Mouse (Mus musculus): ENCODE results near the gene Alpl. TPM values are rescaled to one million over a fixed set of nuclear protein-coding genes. Genes with fewer than 3 reads are reported as not detected.

Alpl gene
- polyA plus RNA-seq, 1 experiment from 2014 or later: 2.9 TPM

DNA sequence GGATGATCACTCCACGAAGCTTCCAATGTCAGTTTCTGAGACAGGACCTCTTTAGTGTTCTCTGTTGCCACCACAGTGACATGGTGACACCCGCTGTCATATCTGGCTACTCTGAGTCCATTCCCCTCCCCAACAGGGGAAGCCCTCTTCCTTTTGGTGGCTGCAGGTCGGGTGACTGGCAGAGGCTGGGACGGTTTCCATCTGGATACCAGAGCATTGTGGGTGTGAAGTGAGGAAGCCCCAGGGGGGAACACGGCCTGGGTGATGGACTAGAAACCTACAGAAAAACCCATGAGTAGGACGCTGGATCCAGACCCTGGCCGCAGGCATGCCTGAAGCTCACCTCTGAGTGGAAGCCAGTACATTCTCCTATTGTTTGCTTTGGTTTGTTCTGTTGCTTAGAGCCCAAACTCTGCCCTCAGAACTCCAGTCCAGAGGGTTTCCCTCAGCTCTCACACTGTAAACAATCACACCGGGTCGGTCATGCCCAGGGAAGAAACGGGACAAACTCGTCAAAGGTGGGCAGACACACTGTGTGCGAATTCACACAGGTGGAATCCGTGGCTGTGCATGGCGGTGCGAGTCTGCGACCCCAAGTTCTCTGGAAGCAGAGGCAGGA, 23.6 kb downstream of the Alpl start:
- Histone ChIP-seq H3K9ac (ENCODE audit: low read length) (no peak overlapping the region), H3K4me1 (ENCODE audit: control insufficient read depth, insufficient read depth, low read length) (peaks cover 3% of the 10 kb centered on the region; the same call in 1 of the 2 replicates), H3K27me3 (ENCODE audit: control insufficient read depth, insufficient read depth, low read length) (no peaks in the 10 kb centered on the region), H3K4me2 (ENCODE audit: low read depth, severe bottlenecking) (no peak overlapping the region), H3K9me3 (ENCODE audit: control insufficient read depth, low read length) (no peaks in the 10 kb centered on the region), H3K36me3 (ENCODE audit: control insufficient read depth, insufficient read depth, low read length) (no peaks in the 10 kb centered on the region), H3K27ac (replicated peaks; ENCODE audit: low read depth, low read length) (no peak overlapping the region), H3K4me3 (ENCODE audit: low read depth, low read length) (no peak overlapping the region)
- 85% methylated on average over 16 of the region's 16 CpGs for WGBS
- ATAC-seq (ENCODE audit: insufficient number of reproducible peaks, low FRiP score, low TSS enrichment, low read depth) (no peak), DNase-seq (ENCODE audit: low spot score) (no peak)

DNA sequence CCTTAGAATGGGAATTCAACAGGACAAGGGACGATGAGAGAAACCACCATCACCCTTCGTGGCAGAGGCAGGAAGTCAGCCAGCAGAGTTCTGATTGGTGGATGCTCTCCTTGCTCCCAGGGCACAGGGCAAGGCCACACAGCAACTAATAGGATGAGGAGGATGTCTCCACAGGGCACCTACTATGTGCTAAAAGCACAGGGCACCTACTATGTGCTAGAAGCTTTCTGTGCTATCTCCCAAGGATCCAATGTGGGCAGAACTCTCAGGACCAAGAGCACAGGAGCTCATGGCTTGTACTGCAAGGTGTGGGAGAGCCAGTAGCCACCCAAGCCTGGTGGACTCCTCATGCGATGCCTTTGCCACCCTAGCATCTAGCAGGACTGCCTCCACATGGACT, 24.4 kb downstream of the Alpl start:
- H3K36me3 ChIP-seq (ENCODE audit: control insufficient read depth, insufficient read depth, low read length): no peaks in the 10 kb centered on the region
- no peaks in the 10 kb centered on the region for H3K9me3 ChIP-seq (ENCODE audit: control insufficient read depth, low read length)
- H3K4me2 ChIP-seq (ENCODE audit: low read depth, severe bottlenecking): no peak overlapping the region
- H3K27ac ChIP-seq (replicated peaks; ENCODE audit: low read depth, low read length): no peak overlapping the region
- H3K9ac ChIP-seq (ENCODE audit: low read length): no peak overlapping the region
- no peaks in the 10 kb centered on the region for H3K27me3 ChIP-seq (ENCODE audit: control insufficient read depth, insufficient read depth, low read length)
- no peak overlapping the region for H3K4me3 ChIP-seq (ENCODE audit: low read depth, low read length)
- WGBS: 75% methylated on average over 3 of the region's 3 CpGs
- ATAC-seq (ENCODE audit: insufficient number of reproducible peaks, low FRiP score, low TSS enrichment, low read depth) (no peak), DNase-seq (ENCODE audit: low spot score) (no peak)
- H3K4me1 ChIP-seq (ENCODE audit: control insufficient read depth, insufficient read depth, low read length): peaks cover 3% of the 10 kb centered on the region; the same call in 1 of the 2 replicates

DNA sequence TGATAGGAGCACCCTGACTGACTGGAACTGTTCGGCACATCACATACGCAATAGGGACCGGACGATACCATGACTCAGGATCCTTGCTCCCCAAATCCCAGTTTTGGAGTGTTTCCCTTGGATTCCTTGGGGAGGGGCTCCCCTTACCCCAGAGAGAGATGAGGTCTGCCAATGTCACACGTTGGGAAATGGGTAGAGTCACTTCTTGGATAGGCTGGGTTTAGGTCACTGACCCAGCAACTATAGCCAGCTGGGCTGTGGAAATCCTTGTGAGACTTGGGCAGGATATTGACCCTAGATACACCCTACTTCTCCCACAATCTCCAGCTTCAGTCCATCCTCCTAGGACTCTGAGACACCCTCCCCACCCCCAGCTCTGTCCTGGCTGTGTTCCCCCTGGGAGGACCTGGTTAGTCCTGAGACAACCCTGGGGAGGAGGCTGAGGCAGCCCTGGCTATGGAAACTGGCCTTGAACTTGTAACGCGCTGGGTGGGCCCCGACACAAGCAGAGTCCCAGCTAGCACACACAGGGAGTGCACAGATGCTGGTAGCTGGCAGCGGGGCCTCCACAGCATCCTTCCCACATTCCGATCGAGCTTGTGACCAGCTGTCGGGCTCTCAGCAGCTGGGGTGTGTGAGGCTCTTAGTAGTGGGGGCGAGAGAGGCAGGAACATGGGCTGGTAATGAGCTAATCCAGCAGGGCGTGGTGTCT, 25.1 kb downstream of the Alpl start:
- ATAC-seq (ENCODE audit: insufficient number of reproducible peaks, low FRiP score, low TSS enrichment, low read depth): no peak
- H3K4me2 ChIP-seq (ENCODE audit: low read depth, severe bottlenecking): no peak overlapping the region
- H3K9ac ChIP-seq (ENCODE audit: low read length): no peak overlapping the region
- no peak overlapping the region for H3K27ac ChIP-seq (replicated peaks; ENCODE audit: low read depth, low read length)
- no peaks in the 10 kb centered on the region for H3K9me3 ChIP-seq (ENCODE audit: control insufficient read depth, low read length)
- no peak for DNase-seq (ENCODE audit: low spot score)
- H3K36me3 ChIP-seq (ENCODE audit: control insufficient read depth, insufficient read depth, low read length): no peaks in the 10 kb centered on the region
- H3K27me3 ChIP-seq (ENCODE audit: control insufficient read depth, insufficient read depth, low read length): no peaks in the 10 kb centered on the region
- peaks cover 3% of the 10 kb centered on the region for H3K4me1 ChIP-seq (ENCODE audit: control insufficient read depth, insufficient read depth, low read length)
- 72% methylated on average over 14 of the region's 14 CpGs for WGBS
- no peak overlapping the region for H3K4me3 ChIP-seq (ENCODE audit: low read depth, low read length)

DNA sequence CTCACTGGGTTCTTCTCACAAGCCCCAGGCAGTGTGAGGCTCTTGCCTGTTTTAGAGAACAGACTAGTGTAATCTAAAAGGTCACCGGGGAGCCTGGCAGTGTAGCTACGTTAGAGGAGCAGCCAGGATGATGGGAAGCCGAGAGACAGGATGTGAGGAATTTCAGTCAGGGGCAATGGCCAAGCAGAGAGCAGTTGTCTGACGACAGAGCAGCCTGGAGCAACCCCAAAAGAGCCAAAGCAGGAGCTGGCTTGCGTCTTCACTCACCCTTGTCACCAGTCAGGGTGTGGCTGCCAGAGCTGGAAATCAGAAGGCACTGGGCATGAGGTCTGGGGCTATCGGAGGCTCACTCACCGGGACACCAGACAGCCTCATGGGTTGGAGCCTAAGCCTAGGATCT, 26.5 kb downstream of the Alpl start:
- no peaks in the 10 kb centered on the region for H3K9me3 ChIP-seq (ENCODE audit: control insufficient read depth, low read length)
- H3K36me3 ChIP-seq (ENCODE audit: control insufficient read depth, insufficient read depth, low read length): no peaks in the 10 kb centered on the region
- no peak overlapping the region for H3K4me3 ChIP-seq (ENCODE audit: low read depth, low read length)
- DNase-seq (ENCODE audit: low spot score) (no peak), ATAC-seq (ENCODE audit: insufficient number of reproducible peaks, low FRiP score, low TSS enrichment, low read depth) (no peak)
- H3K4me2 ChIP-seq (ENCODE audit: low read depth, severe bottlenecking): no peak overlapping the region
- whole genome bisulfite sequencing: 33% methylated on average over 7 of the region's 7 CpGs
- no peak overlapping the region for H3K27ac ChIP-seq (replicated peaks; ENCODE audit: low read depth, low read length)
- no peaks in the 10 kb centered on the region for H3K27me3 ChIP-seq (ENCODE audit: control insufficient read depth, insufficient read depth, low read length)
- H3K9ac ChIP-seq (ENCODE audit: low read length): no peak overlapping the region
- H3K4me1 ChIP-seq (ENCODE audit: control insufficient read depth, insufficient read depth, low read length): peaks cover 3% of the 10 kb centered on the region

DNA sequence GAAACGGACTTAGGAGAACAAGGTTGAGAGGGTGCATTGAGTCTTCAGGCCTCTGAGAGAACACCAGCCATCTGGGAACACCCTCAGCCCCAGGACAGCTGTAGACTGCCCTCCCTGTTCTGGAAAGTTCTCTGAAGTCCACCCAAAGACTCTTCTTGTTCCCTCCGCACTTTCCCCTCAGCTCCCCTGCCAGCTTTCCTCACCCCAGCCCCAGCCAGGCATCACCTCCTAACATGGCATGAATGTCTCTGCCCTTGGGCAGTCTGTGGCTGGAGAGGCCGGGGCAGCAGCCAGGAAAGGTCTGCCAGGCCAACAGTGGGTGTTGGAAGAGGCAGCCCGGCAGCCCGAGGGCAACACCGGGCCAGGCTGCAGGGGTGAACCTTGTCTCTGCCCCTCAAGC, 27.4 kb downstream of the Alpl start:
- Histone ChIP-seq H3K4me3 (ENCODE audit: low read depth, low read length) (no peak overlapping the region), H3K36me3 (ENCODE audit: control insufficient read depth, insufficient read depth, low read length) (no peaks in the 10 kb centered on the region), H3K4me2 (ENCODE audit: low read depth, severe bottlenecking) (no peak overlapping the region), H3K4me1 (ENCODE audit: control insufficient read depth, insufficient read depth, low read length) (peaks cover under 1% of the 10 kb centered on the region), H3K27ac (replicated peaks; ENCODE audit: low read depth, low read length) (no peak overlapping the region), H3K9me3 (ENCODE audit: control insufficient read depth, low read length) (no peaks in the 10 kb centered on the region), H3K27me3 (ENCODE audit: control insufficient read depth, insufficient read depth, low read length) (no peaks in the 10 kb centered on the region), H3K9ac (ENCODE audit: low read length) (no peak overlapping the region)
- 73% methylated on average over 6 of the region's 6 CpGs for WGBS
- ATAC-seq (ENCODE audit: insufficient number of reproducible peaks, low FRiP score, low TSS enrichment, low read depth) (no peak), DNase-seq (ENCODE audit: low spot score) (no peak)

DNA sequence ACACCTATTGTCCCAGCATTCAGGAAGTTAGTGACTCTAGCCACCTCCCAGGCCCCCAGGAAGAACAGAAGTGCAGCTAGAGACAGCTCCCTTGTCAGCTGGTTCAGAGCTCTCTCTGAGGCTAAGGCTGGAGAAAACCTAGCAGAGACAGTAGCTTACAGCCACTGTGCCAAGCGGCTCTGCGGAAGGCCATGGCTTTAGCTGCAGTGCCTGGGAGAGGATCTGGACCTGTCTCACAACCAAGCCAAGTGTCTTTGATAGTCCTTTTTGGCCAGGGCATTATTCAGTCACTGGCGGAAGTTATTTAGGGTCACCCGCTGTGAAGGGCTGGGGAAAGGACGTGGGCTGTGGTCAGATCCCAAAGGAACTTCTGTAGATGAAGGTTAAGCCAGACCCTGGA, 27.8 kb downstream of the Alpl start:
- 69% methylated on average over 5 of the region's 5 CpGs for WGBS
- Histone ChIP-seq H3K9ac (ENCODE audit: low read length) (no peak overlapping the region), H3K27ac (replicated peaks; ENCODE audit: low read depth, low read length) (no peak overlapping the region), H3K4me2 (ENCODE audit: low read depth, severe bottlenecking) (no peak overlapping the region), H3K27me3 (ENCODE audit: control insufficient read depth, insufficient read depth, low read length) (no peaks in the 10 kb centered on the region), H3K36me3 (ENCODE audit: control insufficient read depth, insufficient read depth, low read length) (no peaks in the 10 kb centered on the region), H3K4me3 (ENCODE audit: low read depth, low read length) (no peak overlapping the region), H3K9me3 (ENCODE audit: control insufficient read depth, low read length) (no peaks in the 10 kb centered on the region), H3K4me1 (ENCODE audit: control insufficient read depth, insufficient read depth, low read length) (no peaks in the 10 kb centered on the region; the same call in none of the 2 replicates)
- no peak for ATAC-seq (ENCODE audit: insufficient number of reproducible peaks, low FRiP score, low TSS enrichment, low read depth)
- DNase-seq (ENCODE audit: low spot score): no peak

DNA sequence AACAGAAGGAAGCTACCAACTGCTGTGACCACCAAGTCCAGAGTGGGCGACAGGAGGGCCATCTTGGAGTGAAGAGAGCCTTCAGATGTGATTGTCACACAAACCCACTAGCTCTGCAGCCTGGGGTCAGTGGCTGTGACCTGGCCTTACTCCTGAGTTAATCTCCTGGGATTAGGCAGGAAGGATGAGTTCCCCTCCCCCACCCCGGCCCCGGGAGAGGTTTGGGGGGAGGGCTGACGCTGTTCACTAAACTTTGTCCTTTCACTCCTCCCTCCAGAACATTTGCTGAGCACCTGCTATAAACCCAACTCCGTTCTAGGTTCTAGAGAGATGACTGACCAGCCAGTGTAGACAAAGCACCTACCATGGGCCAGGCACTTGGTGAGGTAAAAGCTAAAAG, 29.8 kb downstream of the Alpl start:
- H3K36me3 ChIP-seq (ENCODE audit: control insufficient read depth, insufficient read depth, low read length): no peaks in the 10 kb centered on the region
- no peak overlapping the region for H3K27ac ChIP-seq (replicated peaks; ENCODE audit: low read depth, low read length)
- no peaks in the 10 kb centered on the region for H3K9me3 ChIP-seq (ENCODE audit: control insufficient read depth, low read length)
- ATAC-seq (ENCODE audit: insufficient number of reproducible peaks, low FRiP score, low TSS enrichment, low read depth) (no peak), DNase-seq (ENCODE audit: low spot score) (no peak)
- H3K4me1 ChIP-seq (ENCODE audit: control insufficient read depth, insufficient read depth, low read length): no peaks in the 10 kb centered on the region; the same call in 1 of the 2 replicates
- H3K4me2 ChIP-seq (ENCODE audit: low read depth, severe bottlenecking): no peak overlapping the region
- H3K9ac ChIP-seq (ENCODE audit: low read length): no peak overlapping the region
- no peaks in the 10 kb centered on the region for H3K27me3 ChIP-seq (ENCODE audit: control insufficient read depth, insufficient read depth, low read length)
- no peak overlapping the region for H3K4me3 ChIP-seq (ENCODE audit: low read depth, low read length)
- 29% methylated on average over 5 of the region's 5 CpGs for WGBS

DNA sequence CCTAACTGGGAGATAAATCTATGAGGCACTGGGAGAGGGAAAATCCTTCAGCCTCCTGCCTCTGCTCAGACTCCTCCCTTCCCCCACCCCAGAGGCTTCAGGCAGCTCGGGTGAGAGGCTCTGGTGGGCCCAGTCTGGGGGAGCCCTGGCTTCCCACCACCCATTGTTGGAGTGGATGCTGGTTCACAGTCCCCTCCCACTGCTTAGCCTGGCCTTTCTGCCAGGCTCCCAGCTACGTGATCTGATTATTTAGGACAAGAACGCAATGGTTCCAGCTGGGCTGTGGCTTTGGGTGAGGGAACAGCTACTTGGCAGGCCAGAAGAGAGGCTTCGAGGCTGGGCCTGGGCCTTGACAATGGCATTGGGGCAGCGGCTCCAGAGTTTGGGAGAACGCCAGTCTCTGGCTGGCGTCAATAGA, 30.6 kb downstream of the Alpl start:
- no peak overlapping the region for H3K9ac ChIP-seq (ENCODE audit: low read length)
- ATAC-seq (ENCODE audit: insufficient number of reproducible peaks, low FRiP score, low TSS enrichment, low read depth): no peak

More for the DNA sequence above, 30.6 kb downstream of the Alpl start:
- 65% methylated on average over 7 of the region's 7 CpGs for WGBS
- no peaks in the 10 kb centered on the region for H3K27me3 ChIP-seq (ENCODE audit: control insufficient read depth, insufficient read depth, low read length)
- H3K36me3 ChIP-seq (ENCODE audit: control insufficient read depth, insufficient read depth, low read length): no peaks in the 10 kb centered on the region
- no peak for DNase-seq (ENCODE audit: low spot score)
- no peak overlapping the region for H3K27ac ChIP-seq (replicated peaks; ENCODE audit: low read depth, low read length)
- no peak overlapping the region for H3K4me2 ChIP-seq (ENCODE audit: low read depth, severe bottlenecking)
- no peaks in the 10 kb centered on the region; the same call in 1 of the 2 replicates for H3K4me1 ChIP-seq (ENCODE audit: control insufficient read depth, insufficient read depth, low read length)
- H3K4me3 ChIP-seq (ENCODE audit: low read depth, low read length): no peak overlapping the region
- H3K9me3 ChIP-seq (ENCODE audit: control insufficient read depth, low read length): no peaks in the 10 kb centered on the region
